Mouse (Mus musculus) cerebellum, adult 18-20 months (tissue): ENCODE measurements around the gene Alx3.
A peak's percentile ranks its signal among the peaks of the same experiment; 100 is the strongest.

ENCODE experiments used
- DNase-seq, 2 experiments: peaks; one replicate each; pipeline ENCODE4 v3.0.0; 2021

Gene Alx3

GRCm38 (mm10) chr3:107594662-107595263 lies at the start of gene Alx3:
Alx3 (plus strand) TSS chr3:107595031.
- DNase-seq = no peak

- DNase-seq = no peak
These were observed 49.6 kb upstream of the Alx3 start for GRCm38 (mm10) chr3:107545278-107545677.

GRCm38 (mm10) chr3:107545716-107546412 lies 49.0 kb upstream of the Alx3 start:
- DNase-seq = no peak

- DNase-seq = peak; percentile 69 to 80
These were observed 47.9 kb upstream of the Alx3 start for GRCm38 (mm10) chr3:107546956-107547355.

GRCm38 (mm10) chr3:107550409-107551049 lies 44.3 kb upstream of the Alx3 start:
- peak; percentile 83 to 87 for DNase-seq

- DNase-seq = no peak
These were observed 40.0 kb upstream of the Alx3 start, which contains the start of gene Ubl4b for GRCm38 (mm10) chr3:107554842-107555241. Ubl4b (minus strand) TSS chr3:107555073.

- DNase-seq = no peak
These were observed 36.1 kb upstream of the Alx3 start for GRCm38 (mm10) chr3:107558740-107559139.

GRCm38 (mm10) chr3:107559183-107559582 lies 35.6 kb upstream of the Alx3 start:
- DNase-seq = peak; percentile 78 to 80

- DNase-seq = no peak
These were observed 32.7 kb upstream of the Alx3 start for GRCm38 (mm10) chr3:107562104-107562503.

- no peak for DNase-seq
These were observed 32.2 kb upstream of the Alx3 start for GRCm38 (mm10) chr3:107562591-107562990.

GRCm38 (mm10) chr3:107563880-107564279 lies 31.0 kb upstream of the Alx3 start:
- DNase-seq = no peak

GRCm38 (mm10) chr3:107565331-107565730 lies 29.5 kb upstream of the Alx3 start:
- no peak for DNase-seq

GRCm38 (mm10) chr3:107567766-107568165 lies 27.1 kb upstream of the Alx3 start:
- no peak for DNase-seq

GRCm38 (mm10) chr3:107568721-107569120 lies 26.1 kb upstream of the Alx3 start:
- no peak for DNase-seq

- DNase-seq = no peak
These were observed 23.6 kb upstream of the Alx3 start for GRCm38 (mm10) chr3:107571205-107571604.

- DNase-seq = no peak
These were observed 18.0 kb upstream of the Alx3 start for GRCm38 (mm10) chr3:107576807-107577206.

- DNase-seq = no peak
These were observed 16.9 kb upstream of the Alx3 start for GRCm38 (mm10) chr3:107577810-107578390.

GRCm38 (mm10) chr3:107579466-107579865 lies 15.4 kb upstream of the Alx3 start:
- peak; percentile 73 to 80 for DNase-seq

GRCm38 (mm10) chr3:107581103-107582010 lies 13.5 kb upstream of the Alx3 start:
- no peak for DNase-seq

- DNase-seq = no peak
These were observed 12.5 kb upstream of the Alx3 start for GRCm38 (mm10) chr3:107582130-107582874.

GRCm38 (mm10) chr3:107582875-107583767 lies 11.7 kb upstream of the Alx3 start:
- DNase-seq = peak in 1 of 2 experiments; percentile 24
